In the genomic region with DNA sequence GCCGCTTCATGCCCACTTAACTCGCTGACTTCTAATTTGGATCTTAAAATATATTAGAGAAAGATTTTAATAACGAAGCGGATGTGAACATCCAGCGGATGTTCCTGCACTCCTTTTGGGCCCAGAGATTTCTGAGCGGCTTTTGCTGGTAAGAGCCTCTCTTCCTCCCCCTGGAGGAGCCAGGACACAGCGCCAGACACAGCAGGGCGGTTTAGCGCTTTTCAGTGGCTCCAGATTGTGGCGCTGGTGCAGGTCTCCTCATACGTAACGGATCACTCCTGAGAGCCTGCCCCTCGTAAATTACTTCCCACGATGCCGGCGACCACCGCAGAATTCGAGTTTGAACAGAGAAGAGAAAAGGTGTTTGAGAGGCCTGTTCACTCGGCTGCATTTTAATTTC, we compare ENCODE assay signal across 9 mouse cellular contexts. TPM values are rescaled to one million over a fixed set of nuclear protein-coding genes. Genes with fewer than 3 reads are reported as not detected.
DNase-seq lines count a peak whose midpoint lies in the region; ATAC-seq and TF ChIP-seq lines count a peak whose summit lies in the region.
"Had no signal": no experiment of that assay in that cellular context is flagged by ENCODE, and none has a peak within 500 bp of the region (broad histone marks: within the 10 kb centered on the region; RNA-seq: fewer than 3 reads in every experiment).

No protein-coding gene starts in this region.

- intact Hi-C loops in left cerebral cortex, postnatal 14 days (cut with DNase I): no loop called here

- H3K4me1 ChIP-seq in forebrain, postnatal 0 days (ENCODE audit: insufficient read depth): no peaks in the 10 kb centered on the region
- peaks cover 7% of the 10 kb centered on the region for H3K4me1 ChIP-seq in hindbrain, postnatal 0 days (ENCODE audit: insufficient read depth, low read length)
- H3K4me1 ChIP-seq: megakaryocyte, embryonic 14.5 days had no signal

- no peak overlapping the region; the same call in 1 of the 2 replicates for H3K9ac ChIP-seq in forebrain, postnatal 0 days
- 0 out of 2 replicates have a peak overlapping the region, but pooled peaks have one; percentile 21 for H3K9ac ChIP-seq in hindbrain, postnatal 0 days (replicated peaks; ENCODE audit: low read length)

- H3K9me3 ChIP-seq in forebrain, postnatal 0 days (ENCODE audit: low read length): no peaks in the 10 kb centered on the region
- H3K9me3 ChIP-seq in hindbrain, postnatal 0 days (ENCODE audit: low read length): no peaks in the 10 kb centered on the region
- H3K9me3 ChIP-seq: megakaryocyte, embryonic 14.5 days had no signal

- peak; percentile 83 for DNase-seq in R1 (ENCODE audit: low read depth, low spot score)
- DNase-seq in cerebellum, adult 8-10 months: peak; percentile 78
- DNase-seq in forebrain, postnatal 0 days: peak; percentile 77
- DNase-seq in hindbrain, postnatal 0 days (ENCODE audit: low spot score): peak; percentile 90
- peak; percentile 62 to 67 for DNase-seq in left cerebral cortex, postnatal 14 days (ENCODE audit: low spot score in 2 of 2)
- peak; percentile 56 to 63 for DNase-seq in lung, postnatal 4 days
- peak; percentile 58 for DNase-seq in right cerebral cortex, postnatal 25 days
- no peak for DNase-seq in c-Kit-positive CD71-positive TER-119-positive erythroid progenitor cells, embryonic 14.5 days (ENCODE audit: low spot score)

- peak; percentile 66 for TF ChIP-seq CTCF in forebrain, postnatal 0 days (IDR thresholded peaks at IDR 0.05; ENCODE audit: low read depth)
- TF ChIP-seq CTCF in hindbrain, postnatal 0 days (IDR thresholded peaks at IDR 0.05; ENCODE audit: low read depth): peak; percentile 74

- peaks cover 25% of the 10 kb centered on the region for H3K27me3 ChIP-seq in forebrain, postnatal 0 days (ENCODE audit: insufficient read depth, low read length)
- H3K27me3 ChIP-seq in hindbrain, postnatal 0 days (ENCODE audit: insufficient read depth, low read length): no peaks in the 10 kb centered on the region

- ATAC-seq in forebrain, postnatal 0 days: peak; percentile 84
- ATAC-seq in hindbrain, postnatal 0 days: peak; percentile 87

- peak overlapping the region; percentile 12 for H3K4me3 ChIP-seq in forebrain, postnatal 0 days (ENCODE audit: low read depth, low read length)
- H3K4me3 ChIP-seq in hindbrain, postnatal 0 days (ENCODE audit: low read length): peak overlapping the region; percentile 18
- H3K4me3 ChIP-seq: megakaryocyte, embryonic 14.5 days had no signal

- 2% methylated on average over 19 of the region's 19 CpGs for WGBS in forebrain, postnatal 0 days
- under 1% methylated on average over 19 of the region's 19 CpGs for WGBS in hindbrain, postnatal 0 days

- H3K4me2 ChIP-seq in forebrain, postnatal 0 days (ENCODE audit: low read depth): peak overlapping the region; percentile 33
- H3K4me2 ChIP-seq in hindbrain, postnatal 0 days (ENCODE audit: low read depth, low read length): peak overlapping the region; percentile 53

- H3K36me3 ChIP-seq in forebrain, postnatal 0 days (ENCODE audit: insufficient read depth): no peaks in the 10 kb centered on the region
- no peaks in the 10 kb centered on the region for H3K36me3 ChIP-seq in hindbrain, postnatal 0 days (ENCODE audit: insufficient read depth, low read length)

- H3K27ac ChIP-seq in forebrain, postnatal 0 days (ENCODE audit: low read depth, low read length): no peak overlapping the region
- H3K27ac ChIP-seq in hindbrain, postnatal 0 days: peak overlapping the region; percentile 65; the same call in 1 of the 2 replicates

RNA-seq across cellular contexts. Expression of a gene that starts 41.5 kb away (rescaled TPM):
- total RNA-seq in forebrain, postnatal 0 days (2014; rRNA removed): 59.2 and 68.8 TPM in 2 replicates
- polyA plus RNA-seq in forebrain, postnatal 0 days (2015; fragmentation: Nextera tagmentation; extraction: Ambion mirVana): 32.7 and 37.1 TPM in 2 replicates
- total RNA-seq in hindbrain, postnatal 0 days (2014; rRNA removed): 66.0 and 71.4 TPM in 2 replicates
- polyA plus RNA-seq in hindbrain, postnatal 0 days (2015; fragmentation: Nextera tagmentation; extraction: Ambion mirVana): 36.5 and 40.9 TPM in 2 replicates
- 10 to 100 TPM; 39.0 to 44.2 TPM for total RNA-seq in left cerebral cortex, postnatal 14 days (2021)

RNA-seq across cellular contexts. Expression of a gene that starts 53.0 kb away (rescaled TPM):
- total RNA-seq in forebrain, postnatal 0 days (2014; rRNA removed): 57.0 and 62.4 TPM in 2 replicates
- 53.7 and 55.6 TPM in 2 replicates for polyA plus RNA-seq in forebrain, postnatal 0 days (2015; fragmentation: Nextera tagmentation; extraction: Ambion mirVana)
- 23.1 and 27.9 TPM in 2 replicates for total RNA-seq in hindbrain, postnatal 0 days (2014; rRNA removed)
- polyA plus RNA-seq in hindbrain, postnatal 0 days (2015; fragmentation: Nextera tagmentation; extraction: Ambion mirVana): 57.2 and 63.0 TPM in 2 replicates
- 10 to 100 TPM; 47.0 to 50.1 TPM for total RNA-seq in left cerebral cortex, postnatal 14 days (2021)
